Mouse (Mus musculus) natural killer cell, adult 2 months (primary cell): ENCODE measurements around the gene Kifap3.

ENCODE experiments used
- DNase-seq, 2 experiments: peaks; one replicate each; pipeline ENCODE4 v3.0.0; 2022; ENCODE audit warnings: low spot score in 2 of 2

The Kifap3 gene

GRCm38 (mm10) chr1:163893774-163894527 is 114.6 kb downstream of the Kifap3 start:
- no peak for DNase-seq

GRCm38 (mm10) chr1:163898291-163898764 is 118.9 kb downstream of the Kifap3 start:
- no peak for DNase-seq

- no peak for DNase-seq
Measured at GRCm38 (mm10) chr1:163899575-163899974, 120.2 kb downstream of the Kifap3 start.

- no peak for DNase-seq
Measured at GRCm38 (mm10) chr1:163900168-163900567, 120.8 kb downstream of the Kifap3 start.

- DNase-seq, result no peak
Measured at GRCm38 (mm10) chr1:163903411-163903810, 124.0 kb downstream of the Kifap3 start.

- DNase-seq, result no peak
Measured at GRCm38 (mm10) chr1:163907007-163907811, 127.8 kb downstream of the Kifap3 start.

GRCm38 (mm10) chr1:163908389-163908788 is 129.0 kb downstream of the Kifap3 start:
- no peak for DNase-seq

GRCm38 (mm10) chr1:163910343-163910742 is 131.0 kb downstream of the Kifap3 start:
- DNase-seq, result peak; percentile 13 to 15

- no peak for DNase-seq
Measured at GRCm38 (mm10) chr1:163910785-163911184, 131.4 kb downstream of the Kifap3 start.

GRCm38 (mm10) chr1:163911981-163912380 is 132.6 kb downstream of the Kifap3 start:
- DNase-seq, result no peak

GRCm38 (mm10) chr1:163917349-163918160 is 138.2 kb downstream of the Kifap3 start:
- no peak for DNase-seq

GRCm38 (mm10) chr1:163924093-163924492 is 144.7 kb downstream of the Kifap3 start:
- no peak for DNase-seq

- DNase-seq, result no peak
Measured at GRCm38 (mm10) chr1:163928846-163929245, 149.5 kb downstream of the Kifap3 start, which contains the start of gene Scyl3. TSS of gene Scyl3 (plus strand) at chr1:163929100.

GRCm38 (mm10) chr1:163929636-163930457 is 150.5 kb downstream of the Kifap3 start:
- peak; percentile 86 to 87 for DNase-seq

- DNase-seq, result peak; percentile 42 to 45
Measured at GRCm38 (mm10) chr1:163930458-163930794, 151.0 kb downstream of the Kifap3 start.

- DNase-seq, result no peak
Measured at GRCm38 (mm10) chr1:163931801-163932200, 152.4 kb downstream of the Kifap3 start.

GRCm38 (mm10) chr1:163934591-163934990 is 155.2 kb downstream of the Kifap3 start:
- DNase-seq, result no peak

GRCm38 (mm10) chr1:163942056-163942455 is 162.7 kb downstream of the Kifap3 start:
- no peak for DNase-seq

- DNase-seq, result no peak
Measured at GRCm38 (mm10) chr1:163953396-163953795, 174.0 kb downstream of the Kifap3 start.

GRCm38 (mm10) chr1:163958036-163958435 is 178.7 kb downstream of the Kifap3 start:
- no peak for DNase-seq
